Mouse (Mus musculus): ENCODE measurements around the gene Prss43. TPM values are rescaled to one million over a fixed set of nuclear protein-coding genes. Genes with fewer than 3 reads are reported as not detected.
A peak's percentile ranks its signal among the peaks of the same experiment; 100 is the strongest.

The Prss43 gene
- total and polyA plus RNA-seq, 2 experiments from 2014 or later: not detected

DNA sequence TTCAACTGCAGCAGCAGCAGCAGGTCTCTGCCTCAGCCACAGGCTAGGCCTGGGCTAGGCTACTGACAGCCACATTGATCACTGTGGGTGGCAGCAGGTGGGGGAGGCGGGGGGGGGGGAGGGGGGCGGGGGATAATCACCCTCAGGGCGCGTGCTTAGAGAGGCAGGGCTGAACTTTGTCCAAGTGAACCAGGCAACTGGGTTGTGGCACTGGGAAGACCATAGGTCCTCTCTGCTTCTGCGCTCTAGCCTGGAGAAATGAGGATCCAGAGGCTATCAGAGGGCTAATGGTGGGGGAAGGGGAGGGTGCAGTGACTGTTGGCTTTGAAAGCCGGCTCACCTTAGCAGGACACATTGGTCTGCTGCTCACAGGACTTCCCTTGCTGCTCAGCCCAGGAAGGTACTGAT, 48.8 kb downstream of the Prss43 start:
- no peak overlapping the region for H3K9ac ChIP-seq
- WGBS: 24% methylated on average over 4 of the region's 6 CpGs
- ATAC-seq: no peak

DNA sequence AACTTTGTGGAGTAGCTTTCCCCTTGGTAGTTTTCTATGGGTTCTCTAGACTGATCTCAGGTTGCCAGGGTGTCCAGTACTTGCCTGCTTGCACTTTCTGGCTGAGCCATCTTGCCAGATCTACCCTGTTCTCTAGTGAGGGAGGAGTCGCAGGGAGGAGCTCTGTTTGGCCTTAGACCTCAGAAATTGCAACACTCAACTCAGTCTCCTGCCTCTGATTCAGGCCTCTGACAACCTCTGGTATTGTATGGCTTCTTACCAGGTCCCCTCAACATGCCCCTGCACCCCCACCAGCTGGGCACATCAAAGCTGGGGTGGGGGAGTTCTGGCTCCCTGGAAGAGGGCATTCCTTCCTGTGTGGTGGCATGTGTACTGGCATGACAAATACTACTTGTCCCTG, 50.9 kb downstream of the Prss43 start:
- DNase-seq (no peak), ATAC-seq (no peak)
- Histone ChIP-seq H3K4me1 (ENCODE audit: insufficient read depth) (peaks cover 10% of the 10 kb centered on the region; the same call in 1 of the 2 replicates), H3K36me3 (ENCODE audit: insufficient read depth) (no peaks in the 10 kb centered on the region), H3K9me3 (ENCODE audit: low read length) (no peaks in the 10 kb centered on the region), H3K27me3 (ENCODE audit: insufficient read depth, low read length) (peaks cover 9% of the 10 kb centered on the region), H3K4me2 (ENCODE audit: low read depth) (no peak overlapping the region), H3K9ac (no peak overlapping the region), H3K27ac (ENCODE audit: low read depth, low read length) (no peak overlapping the region), H3K4me3 (ENCODE audit: low read depth, low read length) (no peak overlapping the region)
- 92% methylated on average over 1 of the region's 1 CpGs for WGBS
- TF ChIP-seq CTCF (IDR thresholded peaks at IDR 0.05; ENCODE audit: low read depth): no peak

More for the DNA sequence above, 48.8 kb downstream of the Prss43 start:
- Histone ChIP-seq H3K9me3 (ENCODE audit: low read length) (no peaks in the 10 kb centered on the region), H3K4me2 (ENCODE audit: low read depth) (no peak overlapping the region), H3K27ac (ENCODE audit: low read depth, low read length) (no peak overlapping the region), H3K4me3 (ENCODE audit: low read depth, low read length) (no peak overlapping the region), H3K36me3 (ENCODE audit: insufficient read depth) (no peaks in the 10 kb centered on the region), H3K27me3 (ENCODE audit: insufficient read depth, low read length) (no peaks in the 10 kb centered on the region; the same call in 1 of the 2 replicates), H3K4me1 (ENCODE audit: insufficient read depth) (peaks cover 10% of the 10 kb centered on the region; the same call in 1 of the 2 replicates)
- no peak for TF ChIP-seq CTCF (IDR thresholded peaks at IDR 0.05; ENCODE audit: low read depth)
- DNase-seq: no peak

GRCm38 (mm10) chr9:110877888-110878287, 51.4 kb downstream of the Prss43 start:
- Histone ChIP-seq H3K36me3 (ENCODE audit: insufficient read depth) (no peaks in the 10 kb centered on the region), H3K4me1 (ENCODE audit: insufficient read depth) (peaks cover 10% of the 10 kb centered on the region; the same call in 1 of the 2 replicates), H3K4me2 (ENCODE audit: low read depth) (no peak overlapping the region), H3K27ac (ENCODE audit: low read depth, low read length) (no peak overlapping the region), H3K9me3 (ENCODE audit: low read length) (no peaks in the 10 kb centered on the region), H3K4me3 (ENCODE audit: low read depth, low read length) (no peak overlapping the region), H3K27me3 (ENCODE audit: insufficient read depth, low read length) (peaks cover 9% of the 10 kb centered on the region), H3K9ac (no peak overlapping the region)
- 82% methylated on average over 5 of the region's 5 CpGs for WGBS
- no peak for TF ChIP-seq CTCF (IDR thresholded peaks at IDR 0.05; ENCODE audit: low read depth)
- DNase-seq (peak; percentile 15), ATAC-seq (no peak)

DNA sequence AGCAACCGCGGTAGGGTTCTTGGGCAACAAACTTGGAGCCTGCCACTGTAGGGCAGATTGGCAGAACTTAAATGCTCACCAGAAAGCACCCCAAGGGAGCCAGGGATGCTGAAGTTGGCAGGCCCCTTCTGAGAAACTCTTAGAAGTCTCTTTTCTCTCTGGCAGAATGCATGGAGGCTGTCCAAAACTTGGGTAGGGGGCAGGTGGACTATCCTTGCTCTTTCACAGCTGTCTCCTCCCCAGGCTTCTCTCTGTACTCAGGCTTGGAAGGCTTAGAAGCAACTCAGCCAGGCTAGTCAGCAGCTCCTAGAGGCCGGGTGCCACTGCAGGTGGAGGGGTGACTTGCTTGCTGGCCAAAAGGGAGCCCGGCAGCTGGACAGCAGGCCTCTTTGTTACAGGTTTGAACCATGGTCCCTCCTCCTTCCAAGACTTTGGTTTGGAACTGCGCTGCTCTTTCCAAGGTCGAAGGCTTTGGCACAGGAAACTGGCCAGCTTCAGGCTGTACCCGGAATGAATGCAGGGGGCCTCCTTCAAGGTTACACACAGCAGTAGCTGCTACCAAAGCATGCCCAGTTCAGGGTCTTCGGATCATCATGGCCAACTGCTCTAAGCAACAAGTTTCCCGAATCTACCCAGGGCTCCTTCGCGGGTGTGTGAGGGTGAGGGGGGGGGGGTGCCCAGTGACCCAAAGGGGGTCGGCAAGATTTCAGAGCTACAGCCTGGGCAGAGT, 52.9 kb downstream of the Prss43 start, which contains the start of gene Als2cl:
Gene Als2cl (plus strand): TSS at position 680 of the 730 bp plus-strand sequence.
- Histone ChIP-seq H3K4me1 (ENCODE audit: insufficient read depth) (peaks cover 6% of the 10 kb centered on the region; the same call in 1 of the 2 replicates), H3K9ac (peak within 1 kb of the TSS; percentile 47), H3K36me3 (ENCODE audit: insufficient read depth) (no peaks in the 10 kb centered on the region), H3K27me3 (ENCODE audit: insufficient read depth, low read length) (peaks cover 9% of the 10 kb centered on the region), H3K9me3 (ENCODE audit: low read length) (no peaks in the 10 kb centered on the region), H3K4me3 (ENCODE audit: low read depth, low read length) (peak within 1 kb of the TSS; percentile 50), H3K4me2 (ENCODE audit: low read depth) (peak within 1 kb of the TSS; percentile 94), H3K27ac (ENCODE audit: low read depth, low read length) (no peak within 1 kb of the TSS)
- WGBS: 6% methylated on average over 12 of the region's 12 CpGs
- TF ChIP-seq CTCF (IDR thresholded peaks at IDR 0.05; ENCODE audit: low read depth): no peak
- DNase-seq (peak; percentile 31), ATAC-seq (peak; percentile 30)

DNA sequence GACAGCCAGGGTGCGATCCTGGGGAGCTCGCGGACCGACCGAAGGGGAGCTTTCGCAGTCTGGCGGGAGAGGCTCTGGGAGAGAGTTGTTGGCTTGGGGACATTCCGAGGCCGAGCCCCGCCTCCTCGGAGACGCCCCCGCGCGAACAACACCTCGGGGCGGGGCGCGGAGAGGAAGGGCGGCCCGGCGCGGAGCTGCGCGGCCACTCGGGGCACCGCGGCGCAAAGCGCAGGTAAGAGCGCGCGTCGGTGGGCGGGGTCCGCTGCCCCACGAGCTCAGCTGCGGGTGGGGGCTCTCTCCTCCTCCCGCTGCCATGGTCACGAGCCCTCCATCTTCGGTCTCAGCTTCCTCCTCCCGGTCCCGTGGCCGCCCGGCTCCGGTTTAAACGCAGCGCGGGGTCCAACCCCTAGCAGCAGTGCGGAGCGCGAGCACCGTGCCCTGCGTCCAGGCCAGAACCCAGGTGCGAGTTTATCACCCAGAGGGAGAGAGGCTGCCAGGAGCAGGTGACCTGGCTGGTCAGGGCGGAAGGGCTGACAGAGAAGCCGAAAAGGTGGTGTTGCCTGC, 53.6 kb downstream of the Prss43 start, which contains the start of gene Tmie:
Gene Tmie (minus strand): TSS at position 116 of the 564 bp plus-strand sequence.
- peak within 1 kb of the TSS; percentile 47 for H3K9ac ChIP-seq
- under 1% methylated on average over 55 of the region's 57 CpGs for WGBS
- TF ChIP-seq CTCF (IDR thresholded peaks at IDR 0.05; ENCODE audit: low read depth): no peak
- no peaks in the 10 kb centered on the region for H3K4me1 ChIP-seq (ENCODE audit: insufficient read depth)
- no peaks in the 10 kb centered on the region for H3K36me3 ChIP-seq (ENCODE audit: insufficient read depth)
- H3K4me2 ChIP-seq (ENCODE audit: low read depth): peak within 1 kb of the TSS; percentile 94
- H3K27me3 ChIP-seq (ENCODE audit: insufficient read depth, low read length): peaks cover 9% of the 10 kb centered on the region
- peak within 1 kb of the TSS; percentile 50 for H3K4me3 ChIP-seq (ENCODE audit: low read depth, low read length)
- no peaks in the 10 kb centered on the region for H3K9me3 ChIP-seq (ENCODE audit: low read length)
- peak; percentile 62 for ATAC-seq
- H3K27ac ChIP-seq (ENCODE audit: low read depth, low read length): no peak within 1 kb of the TSS
- peak; percentile 29 for DNase-seq

DNA sequence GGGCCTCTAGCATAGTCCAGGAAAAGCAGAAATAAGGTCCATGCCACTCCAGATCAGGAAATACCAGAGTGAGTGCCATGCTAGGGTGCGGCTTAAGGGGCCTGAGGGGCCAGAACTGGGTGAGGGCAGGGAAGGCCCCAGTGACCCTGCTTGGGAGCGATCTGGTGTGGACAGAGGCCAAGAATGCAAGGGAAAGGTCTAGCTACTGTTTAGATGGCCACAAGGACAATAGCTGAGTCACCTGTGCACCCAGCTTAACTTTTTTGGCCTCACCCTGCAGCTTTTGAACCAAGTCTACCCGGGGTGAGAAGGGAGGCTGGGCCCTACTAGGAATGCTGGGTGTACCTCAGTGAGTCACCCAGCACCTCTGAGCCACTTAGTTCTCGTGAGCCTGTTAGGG, 54.3 kb downstream of the Prss43 start:
- TF ChIP-seq CTCF (IDR thresholded peaks at IDR 0.05; ENCODE audit: low read depth): no peak
- Histone ChIP-seq H3K27ac (ENCODE audit: low read depth, low read length) (no peak overlapping the region), H3K4me3 (ENCODE audit: low read depth, low read length) (peak overlapping the region; percentile 50), H3K27me3 (ENCODE audit: insufficient read depth, low read length) (peaks cover 9% of the 10 kb centered on the region), H3K9me3 (ENCODE audit: low read length) (no peaks in the 10 kb centered on the region), H3K36me3 (ENCODE audit: insufficient read depth) (no peaks in the 10 kb centered on the region), H3K4me2 (ENCODE audit: low read depth) (peak overlapping the region; percentile 94), H3K9ac (no peak overlapping the region), H3K4me1 (ENCODE audit: insufficient read depth) (no peaks in the 10 kb centered on the region)
- DNase-seq (no peak), ATAC-seq (no peak)
- WGBS: 77% methylated on average over 4 of the region's 4 CpGs

Other genes with a start within 250 kb of the Prss43 start
- 21.3 and 22.5 TPM in 2 replicates for gene Nradd, start 202.2 kb upstream of the Prss43 start, total RNA-seq (2014; rRNA removed)
- 19.1 and 27.2 TPM in 2 replicates for gene Nradd, start 202.2 kb upstream of the Prss43 start, polyA plus RNA-seq (2015; fragmentation: Nextera tagmentation; extraction: Ambion mirVana)
- gene Nbeal2, start 172.5 kb upstream of the Prss43 start, total RNA-seq (2014; rRNA removed): 6.1 and 17.6 TPM in 2 replicates
- gene Nbeal2, start 172.5 kb upstream of the Prss43 start, polyA plus RNA-seq (2015; fragmentation: Nextera tagmentation; extraction: Ambion mirVana): 1.1 and 2.0 TPM in 2 replicates
- 38.4 and 48.4 TPM in 2 replicates for gene Ccdc12, start 170.2 kb upstream of the Prss43 start, total RNA-seq (2014; rRNA removed)
- 103 and 104 TPM in 2 replicates for gene Ccdc12, start 170.2 kb upstream of the Prss43 start, polyA plus RNA-seq (2015; fragmentation: Nextera tagmentation; extraction: Ambion mirVana)
- gene Myl3, start 84.8 kb upstream of the Prss43 start, total RNA-seq (2014; rRNA removed): 0.69 and 0.76 TPM in 2 replicates
- 0.99 and 1.1 TPM in 2 replicates for gene Myl3, start 84.8 kb upstream of the Prss43 start, polyA plus RNA-seq (2015; fragmentation: Nextera tagmentation; extraction: Ambion mirVana)
- gene Pth1r, start 79.5 kb upstream of the Prss43 start, total RNA-seq (2014; rRNA removed): 11.4 and 14.2 TPM in 2 replicates
- 7.8 and 8.7 TPM in 2 replicates for gene Pth1r, start 79.5 kb upstream of the Prss43 start, polyA plus RNA-seq (2015; fragmentation: Nextera tagmentation; extraction: Ambion mirVana)
- gene Prss42, start 28.5 kb upstream of the Prss43 start, total RNA-seq (2014; rRNA removed): not detected in 2 replicates
- not detected in 2 replicates for gene Prss42, start 28.5 kb upstream of the Prss43 start, polyA plus RNA-seq (2015; fragmentation: Nextera tagmentation; extraction: Ambion mirVana)
- not detected in 2 replicates for gene Prss44, start 12.7 kb upstream of the Prss43 start, total RNA-seq (2014; rRNA removed)
- not detected in 2 replicates for gene Prss44, start 12.7 kb upstream of the Prss43 start, polyA plus RNA-seq (2015; fragmentation: Nextera tagmentation; extraction: Ambion mirVana)
- gene Prss45, start 7.9 kb downstream of the Prss43 start, total RNA-seq (2014; rRNA removed): 0.38 and 0.71 TPM in 2 replicates
- gene Prss45, start 7.9 kb downstream of the Prss43 start, polyA plus RNA-seq (2015; fragmentation: Nextera tagmentation; extraction: Ambion mirVana): 0.26 TPM in 1 of 2 replicates, not detected in the other
- not detected in 2 replicates for gene Prss46, start 17.8 kb downstream of the Prss43 start, total RNA-seq (2014; rRNA removed)
- 0.12 TPM in 1 of 2 replicates, not detected in the other for gene Prss46, start 17.8 kb downstream of the Prss43 start, polyA plus RNA-seq (2015; fragmentation: Nextera tagmentation; extraction: Ambion mirVana)
- gene Prss50, start 31.3 kb downstream of the Prss43 start, total RNA-seq (2014; rRNA removed): 0.24 TPM in 1 of 2 replicates, not detected in the other
- gene Prss50, start 31.3 kb downstream of the Prss43 start, polyA plus RNA-seq (2015; fragmentation: Nextera tagmentation; extraction: Ambion mirVana): 0.54 and 0.63 TPM in 2 replicates
- 3.8 and 4.6 TPM in 2 replicates for gene Als2cl, start 53.2 kb downstream of the Prss43 start, total RNA-seq (2014; rRNA removed)
- 0.49 and 1.6 TPM in 2 replicates for gene Als2cl, start 53.2 kb downstream of the Prss43 start, polyA plus RNA-seq (2015; fragmentation: Nextera tagmentation; extraction: Ambion mirVana)
- 2.5 and 5.3 TPM in 2 replicates for gene Tmie, start 53.4 kb downstream of the Prss43 start, total RNA-seq (2014; rRNA removed)
- gene Tmie, start 53.4 kb downstream of the Prss43 start, polyA plus RNA-seq (2015; fragmentation: Nextera tagmentation; extraction: Ambion mirVana): 2.3 and 4.0 TPM in 2 replicates
- gene Fam240a, start 90.2 kb downstream of the Prss43 start, total RNA-seq (2014; rRNA removed): 0.54 TPM in 1 of 2 replicates, not detected in the other
- 0.58 TPM in 1 of 2 replicates, not detected in the other for gene Fam240a, start 90.2 kb downstream of the Prss43 start, polyA plus RNA-seq (2015; fragmentation: Nextera tagmentation; extraction: Ambion mirVana)
- not detected in 2 replicates for gene Tdgf1, start 119.5 kb downstream of the Prss43 start, total RNA-seq (2014; rRNA removed)
- gene Tdgf1, start 119.5 kb downstream of the Prss43 start, polyA plus RNA-seq (2015; fragmentation: Nextera tagmentation; extraction: Ambion mirVana): 0.09 and 0.12 TPM in 2 replicates
- 0.14 and 0.23 TPM in 2 replicates for gene Lrrc2, start 124.9 kb downstream of the Prss43 start, total RNA-seq (2014; rRNA removed)
- gene Lrrc2, start 124.9 kb downstream of the Prss43 start, polyA plus RNA-seq (2015; fragmentation: Nextera tagmentation; extraction: Ambion mirVana): 0.42 and 0.96 TPM in 2 replicates
- gene Rtp3, start 163.9 kb downstream of the Prss43 start, total RNA-seq (2014; rRNA removed): not detected in 2 replicates
- not detected in 2 replicates for gene Rtp3, start 163.9 kb downstream of the Prss43 start, polyA plus RNA-seq (2015; fragmentation: Nextera tagmentation; extraction: Ambion mirVana)
- 5.3 TPM in 1 of 2 replicates, not detected in the other for gene Ltf, start 192.6 kb downstream of the Prss43 start, total RNA-seq (2014; rRNA removed)
- gene Ltf, start 192.6 kb downstream of the Prss43 start, polyA plus RNA-seq (2015; fragmentation: Nextera tagmentation; extraction: Ambion mirVana): 0.71 and 0.74 TPM in 2 replicates
- 0.19 and 0.77 TPM in 2 replicates for gene Ccrl2, start 230.8 kb downstream of the Prss43 start, total RNA-seq (2014; rRNA removed)
- gene Ccrl2, start 230.8 kb downstream of the Prss43 start, polyA plus RNA-seq (2015; fragmentation: Nextera tagmentation; extraction: Ambion mirVana): 0.99 and 1.3 TPM in 2 replicates